Mouse (Mus musculus) liver, adult 2 months (tissue): ENCODE measurements around the gene Wwc2. TPM values are rescaled to one million over a fixed set of nuclear protein-coding genes. Genes with fewer than 3 reads are reported as not detected.

Source experiments
- DNase-seq: peaks from one replicate; pipeline ENCODE4 v3.0.0-alpha.2; 2011; ENCODE audit warnings: low read depth, low spot score; ENCODE audit errors: extremely low read depth
- H3K27ac ChIP-seq: fragments of 200-500 bp; replicated peaks from 2 replicates; pipeline ENCODE4 v1.5.1; 2012; ENCODE audit warnings: low read depth, mild to moderate bottlenecking, control low read depth, inconsistent platforms, low read length; ENCODE audit not compliant: insufficient read depth
- H3K27me3 ChIP-seq: fragments of 200-500 bp; 2 replicates; pipeline ENCODE4 v1.6.1; 2012; ENCODE audit warnings: mild to moderate bottlenecking, moderate library complexity, low read length, inconsistent platforms; ENCODE audit not compliant: control insufficient read depth, insufficient read depth
- H3K36me3 ChIP-seq: fragments of 200-500 bp; 2 replicates; pipeline ENCODE4 v1.6.1; 2012; ENCODE audit warnings: low read length, inconsistent platforms; ENCODE audit not compliant: control insufficient read depth, insufficient read depth
- H3K4me1 ChIP-seq: fragments of 200-500 bp; 2 replicates; pipeline ENCODE4 v1.6.1; 2011; ENCODE audit warnings: low read length; ENCODE audit not compliant: control insufficient read depth, insufficient read depth
- H3K4me3 ChIP-seq: fragments of 200-500 bp; 2 replicates; pipeline ENCODE4 v1.5.1; 2011; ENCODE audit warnings: low read depth, mild to moderate bottlenecking, control low read depth, low read length, moderate library complexity; ENCODE audit not compliant: insufficient read depth
- H3K79me2 ChIP-seq: fragments of 200-500 bp; 2 replicates; pipeline ENCODE4 v1.6.1; 2012; ENCODE audit warnings: inconsistent platforms, mild to moderate bottlenecking, low read length, moderate library complexity; ENCODE audit not compliant: control insufficient read depth, insufficient read depth
- H3K9ac ChIP-seq: fragments of 200-500 bp; 2 replicates; pipeline ENCODE4 v1.6.1; 2012; ENCODE audit warnings: low read depth, mild to moderate bottlenecking, control low read depth, inconsistent platforms, low read length
- CTCF ChIP-seq: fragments of 200-500 bp; IDR thresholded peaks from 2 replicates; pipeline ENCODE4 v1.5.1; 2011; ENCODE audit warnings: low read depth, low read length, control low read depth
- POLR2A ChIP-seq: fragments of 200-500 bp; IDR thresholded peaks from 2 replicates; pipeline ENCODE4 v1.6.1; 2011; ENCODE audit warnings: low read length, control low read depth; ENCODE audit not compliant: insufficient read depth; ENCODE audit errors: extremely low read depth
- WGBS: fragments of 180-500 bp; shearing (Covaris S2); methylation state at CpG from one replicate; pipeline ENCODE4 v1.1.7; 2018; 5-methylcytosine and 5-hydroxymethylcytosine counted together
- polyA plus RNA-seq: library from polyadenylated mRNA; depleted of rRNA; stranded (reverse); fragments of >200 nt; gene quantifications from 2 replicates; pipeline ENCODE4 v1.2.3, GENCODE M21; 2012
- total RNA-seq: library from RNA; depleted of rRNA; stranded (reverse); fragments of >200 nt; gene quantifications from 2 replicates; pipeline ENCODE4 v1.2.3, GENCODE M21; 2014

The Wwc2 gene
- total and polyA plus RNA-seq, 2 experiments = 2.3 to 3.7 TPM

- H3K4me3 ChIP-seq = no peak overlapping the region
- no peak overlapping the region for H3K9ac ChIP-seq
- no peaks in the 10 kb centered on the region for H3K36me3 ChIP-seq
- no peaks in the 10 kb centered on the region for H3K27me3 ChIP-seq
- no peak for DNase-seq
- H3K27ac ChIP-seq = no peak overlapping the region
- 85% methylated on average over 14 of the region's 14 CpGs for WGBS
- H3K4me1 ChIP-seq = no peaks in the 10 kb centered on the region
- H3K79me2 ChIP-seq = no peaks in the 10 kb centered on the region
- TF ChIP-seq CTCF (no peak), POLR2A (no peak)
These were observed 20.3 kb upstream of the Wwc2 start for GRCm38 (mm10) chr8:48010977-48011376.

GRCm38 (mm10) chr8:48009399-48009798 is 18.7 kb upstream of the Wwc2 start:
- Histone ChIP-seq H3K4me3 (no peak overlapping the region), H3K79me2 (no peaks in the 10 kb centered on the region), H3K9ac (no peak overlapping the region), H3K36me3 (no peaks in the 10 kb centered on the region), H3K4me1 (no peaks in the 10 kb centered on the region), H3K27me3 (no peaks in the 10 kb centered on the region), H3K27ac (no peak overlapping the region)
- no peak for TF ChIP-seq POLR2A
- no peak for TF ChIP-seq CTCF
- no peak for DNase-seq
- WGBS = 89% methylated on average over 15 of the region's 15 CpGs

- no peak for DNase-seq
- no peak overlapping the region for H3K4me3 ChIP-seq
- H3K9ac ChIP-seq = no peak overlapping the region
- no peaks in the 10 kb centered on the region for H3K27me3 ChIP-seq
- no peaks in the 10 kb centered on the region for H3K4me1 ChIP-seq
- H3K36me3 ChIP-seq = no peaks in the 10 kb centered on the region
- 79% methylated on average over 8 of the region's 8 CpGs for WGBS
- TF ChIP-seq POLR2A (no peak), CTCF (no peak)
- no peaks in the 10 kb centered on the region for H3K79me2 ChIP-seq
- H3K27ac ChIP-seq = no peak overlapping the region
These were observed 18.2 kb upstream of the Wwc2 start for GRCm38 (mm10) chr8:48008936-48009335.

GRCm38 (mm10) chr8:48006869-48007268 is 16.1 kb upstream of the Wwc2 start:
- Histone ChIP-seq H3K27me3 (no peaks in the 10 kb centered on the region), H3K9ac (no peak overlapping the region), H3K4me1 (no peaks in the 10 kb centered on the region), H3K27ac (no peak overlapping the region), H3K36me3 (no peaks in the 10 kb centered on the region), H3K4me3 (no peak overlapping the region), H3K79me2 (no peaks in the 10 kb centered on the region)
- TF ChIP-seq POLR2A = no peak
- no peak for TF ChIP-seq CTCF
- 76% methylated on average over 4 of the region's 4 CpGs for WGBS
- no peak for DNase-seq

GRCm38 (mm10) chr8:48002551-48002950 is 11.8 kb upstream of the Wwc2 start:
- DNase-seq = no peak
- 93% methylated on average over 8 of the region's 8 CpGs for WGBS
- H3K27ac ChIP-seq = no peak overlapping the region
- no peaks in the 10 kb centered on the region for H3K79me2 ChIP-seq
- no peak for TF ChIP-seq POLR2A
- TF ChIP-seq CTCF = no peak
- no peak overlapping the region for H3K9ac ChIP-seq
- no peaks in the 10 kb centered on the region for H3K27me3 ChIP-seq
- H3K36me3 ChIP-seq = no peaks in the 10 kb centered on the region
- no peak overlapping the region for H3K4me3 ChIP-seq
- no peaks in the 10 kb centered on the region for H3K4me1 ChIP-seq

GRCm38 (mm10) chr8:48001395-48001794 is 10.7 kb upstream of the Wwc2 start:
- no peak for DNase-seq
- no peak overlapping the region for H3K9ac ChIP-seq
- no peaks in the 10 kb centered on the region for H3K27me3 ChIP-seq
- no peaks in the 10 kb centered on the region for H3K36me3 ChIP-seq
- no peak for TF ChIP-seq POLR2A
- TF ChIP-seq CTCF = no peak
- no peaks in the 10 kb centered on the region for H3K79me2 ChIP-seq
- H3K27ac ChIP-seq = no peak overlapping the region
- H3K4me1 ChIP-seq = no peaks in the 10 kb centered on the region
- 82% methylated on average over 6 of the region's 6 CpGs for WGBS
- no peak overlapping the region for H3K4me3 ChIP-seq

- no peak overlapping the region for H3K4me3 ChIP-seq
- DNase-seq = no peak
- no peaks in the 10 kb centered on the region for H3K4me1 ChIP-seq
- H3K9ac ChIP-seq = no peak overlapping the region
- H3K27ac ChIP-seq = no peak overlapping the region
- WGBS = 85% methylated on average over 1 of the region's 1 CpGs
- no peaks in the 10 kb centered on the region for H3K79me2 ChIP-seq
- H3K27me3 ChIP-seq = no peaks in the 10 kb centered on the region
- TF ChIP-seq POLR2A (no peak), CTCF (no peak)
- H3K36me3 ChIP-seq = no peaks in the 10 kb centered on the region
These were observed 6.0 kb upstream of the Wwc2 start for GRCm38 (mm10) chr8:47996712-47997111.
